10 mouse cellular contexts compared by ENCODE assay signal in the genomic region with DNA sequence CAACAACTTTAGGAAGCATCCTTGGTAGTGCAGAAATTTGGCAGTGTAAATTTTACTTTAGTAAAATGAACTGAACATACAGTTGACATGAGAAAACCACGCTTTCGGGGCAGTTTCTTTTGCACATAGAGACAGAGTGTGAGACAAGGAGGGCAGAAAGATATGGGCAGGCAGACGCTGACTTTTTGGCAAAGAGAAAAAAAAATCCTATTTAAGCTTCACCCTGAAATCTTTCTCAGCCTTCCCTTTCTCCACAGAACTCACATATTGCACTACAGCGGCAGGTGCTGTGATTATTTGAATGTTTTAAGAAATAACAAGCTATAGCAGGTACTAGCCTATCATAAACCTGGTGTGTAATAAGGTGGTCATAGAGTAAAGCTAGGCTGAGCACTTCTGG. TPM values are rescaled to one million over a fixed set of nuclear protein-coding genes. Genes with fewer than 3 reads are reported as not detected.
A peak's percentile ranks its signal among the peaks of the same experiment; 100 is the strongest.
DNase-seq lines count a peak whose midpoint lies in the region; ATAC-seq and TF ChIP-seq lines count a peak whose summit lies in the region.
"Had no signal": no experiment of that assay in that cellular context is flagged by ENCODE, and none has a peak within 500 bp of the region (broad histone marks: within the 10 kb centered on the region; RNA-seq: fewer than 3 reads in every experiment).

No protein-coding gene starts in this region.

- no peak for DNase-seq in heart, adult 18-20 months
- DNase-seq in lung, postnatal 0 days (ENCODE audit: low spot score) = no peak
- DNase-seq in lung, postnatal 10 days = no peak
- DNase-seq in stomach, postnatal 0 days (ENCODE audit: low spot score) = no peak
- DNase-seq in right cerebral cortex, postnatal 36 days (ENCODE audit: low spot score in 2 of 2) = no peak
- DNase-seq: cerebellum, adult 11 months had no signal

- ATAC-seq in heart, embryonic 15.5 days (replicated peaks; ENCODE audit: insufficient number of reproducible peaks, insufficient read depth, low FRiP score, low read depth) = no peak
- ATAC-seq in lung, postnatal 0 days = no peak
- ATAC-seq in intestine, embryonic 15.5 days = no peak
- ATAC-seq in stomach, postnatal 0 days (ENCODE audit: low FRiP score, low TSS enrichment) = no peak
- no peak for ATAC-seq in erythroblast, adult 5-6 weeks (replicated peaks; ENCODE audit: low FRiP score, poor library complexity, severe bottlenecking)

- H3K9me3 ChIP-seq in heart, embryonic 15.5 days (replicated peaks) = no peaks in the 10 kb centered on the region
- H3K9me3 ChIP-seq in lung, postnatal 0 days (ENCODE audit: low read length) = no peaks in the 10 kb centered on the region
- H3K9me3 ChIP-seq in intestine, embryonic 15.5 days = no peaks in the 10 kb centered on the region
- no peaks in the 10 kb centered on the region for H3K9me3 ChIP-seq in stomach, postnatal 0 days (ENCODE audit: control insufficient read depth, low read length)

- no peak overlapping the region for H3K9ac ChIP-seq in heart, embryonic 15.5 days
- H3K9ac ChIP-seq in lung, postnatal 0 days (replicated peaks; ENCODE audit: low read depth) = no peak overlapping the region
- H3K9ac ChIP-seq in intestine, embryonic 15.5 days = no peak overlapping the region
- H3K9ac ChIP-seq in stomach, postnatal 0 days (ENCODE audit: low read length) = no peak overlapping the region; the same call in 1 of the 2 replicates

- peak overlapping the region; percentile 0; the same call in 1 of the 2 replicates for H3K4me3 ChIP-seq in heart, embryonic 15.5 days
- peak overlapping the region; percentile 15; the same call in 1 of the 2 replicates for H3K4me3 ChIP-seq in lung, postnatal 0 days (ENCODE audit: low read depth, low read length)
- no peak overlapping the region for H3K4me3 ChIP-seq in intestine, embryonic 15.5 days (replicated peaks)
- peak overlapping the region; percentile 62 for H3K4me3 ChIP-seq in stomach, postnatal 0 days (ENCODE audit: low read depth, low read length)
- H3K4me3 ChIP-seq: myocyte had no signal

- no peak overlapping the region for H3K27ac ChIP-seq in heart, embryonic 15.5 days
- no peak overlapping the region for H3K27ac ChIP-seq in lung, postnatal 0 days (ENCODE audit: low read length)
- no peak overlapping the region for H3K27ac ChIP-seq in intestine, embryonic 15.5 days
- H3K27ac ChIP-seq in stomach, postnatal 0 days (replicated peaks) = 0 out of 2 replicates have a peak overlapping the region, but pooled peaks have one; percentile 45

- H3K4me1 ChIP-seq in heart, embryonic 15.5 days (replicated peaks) = peaks cover 11% of the 10 kb centered on the region
- H3K4me1 ChIP-seq in lung, postnatal 0 days (ENCODE audit: insufficient read depth, low read depth, low read length) = no peaks in the 10 kb centered on the region
- no peaks in the 10 kb centered on the region; the same call in 1 of the 2 replicates for H3K4me1 ChIP-seq in intestine, embryonic 15.5 days (replicated peaks)
- no peaks in the 10 kb centered on the region for H3K4me1 ChIP-seq in stomach, postnatal 0 days (replicated peaks; ENCODE audit: control insufficient read depth, insufficient read depth)

- TF ChIP-seq CTCF in lung, postnatal 0 days (IDR thresholded peaks at IDR 0.05) = no peak
- TF ChIP-seq CTCF in stomach, postnatal 0 days (IDR thresholded peaks at IDR 0.05; ENCODE audit: low read depth) = no peak

- peaks cover 52% of the 10 kb centered on the region for H3K27me3 ChIP-seq in heart, embryonic 15.5 days
- no peaks in the 10 kb centered on the region for H3K27me3 ChIP-seq in lung, postnatal 0 days (replicated peaks; ENCODE audit: insufficient read depth, low read length)
- 0 out of 2 replicates have a peak, but pooled peaks cover 7% of the 10 kb centered on the region for H3K27me3 ChIP-seq in intestine, embryonic 15.5 days (replicated peaks)
- no peaks in the 10 kb centered on the region for H3K27me3 ChIP-seq in stomach, postnatal 0 days (ENCODE audit: control insufficient read depth, insufficient read depth, low read length)

- H3K36me3 ChIP-seq in heart, embryonic 15.5 days = no peaks in the 10 kb centered on the region
- no peaks in the 10 kb centered on the region for H3K36me3 ChIP-seq in lung, postnatal 0 days (ENCODE audit: insufficient read depth, low read length)
- H3K36me3 ChIP-seq in intestine, embryonic 15.5 days = no peaks in the 10 kb centered on the region
- H3K36me3 ChIP-seq in stomach, postnatal 0 days (ENCODE audit: control insufficient read depth, insufficient read depth, low read length) = no peaks in the 10 kb centered on the region

- WGBS in heart, embryonic 15.5 days = 42% methylated on average over 4 of the region's 4 CpGs
- WGBS in lung, postnatal 0 days = 65% methylated on average over 4 of the region's 4 CpGs
- WGBS in intestine, embryonic 15.5 days = 69% methylated on average over 4 of the region's 4 CpGs
- WGBS in stomach, postnatal 0 days = 48% methylated on average over 4 of the region's 4 CpGs

- no peak for TF ChIP-seq EP300 in lung, postnatal 0 days (IDR thresholded peaks at IDR 0.05)
- no peak for TF ChIP-seq EP300 in stomach, postnatal 0 days (optimal IDR thresholded peaks at IDR 0.05)

- H3K4me2 ChIP-seq in heart, embryonic 15.5 days = peak overlapping the region; percentile 7; the same call in 1 of the 2 replicates
- peak overlapping the region; percentile 89 for H3K4me2 ChIP-seq in lung, postnatal 0 days (replicated peaks; ENCODE audit: low read depth, low read length)
- H3K4me2 ChIP-seq in intestine, embryonic 15.5 days (replicated peaks) = peak overlapping the region; percentile 22; the same call in 1 of the 2 replicates
- H3K4me2 ChIP-seq in stomach, postnatal 0 days (replicated peaks; ENCODE audit: low read depth) = peak overlapping the region; percentile 72

RNA-seq across cellular contexts. Expression of a gene that starts 3.2 kb away (rescaled TPM):
- polyA plus RNA-seq in heart, embryonic 15.5 days (2015; fragmentation: Nextera tagmentation; extraction: Ambion mirVana) = 25.1 and 27.6 TPM in 2 replicates
- 10 to 100 TPM; 13.6 to 14.8 TPM for total RNA-seq in heart, adult 18-20 months (2021)
- 72.7 and 89.1 TPM in 2 replicates for polyA plus RNA-seq in lung, postnatal 0 days (2015; fragmentation: Nextera tagmentation; extraction: Ambion mirVana)
- 39.4 and 46.3 TPM in 2 replicates for polyA plus RNA-seq in intestine, embryonic 15.5 days (2015; fragmentation: Nextera tagmentation; extraction: Ambion mirVana)
- polyA plus RNA-seq in stomach, postnatal 0 days (2015; fragmentation: Nextera tagmentation; extraction: Ambion mirVana) = 52.8 and 53.9 TPM in 2 replicates
- total RNA-seq in erythroblast, adult 5-6 weeks (2015; ENCODE audit: low replicate concordance) = not detected in 2 replicates
- not detected in 2 replicates for total RNA-seq in erythroblast, adult 5-6 weeks (2017; ENCODE audit: low replicate concordance)

Comparison
In these comparisons a context has a peak if more than half of its experiments do, and no peak if none do; other contexts are left out.
1. H3K4me2 ChIP-seq: peak in every context shown above with its lines; median percentile 89 in lung, postnatal 0 days; 72 in stomach, postnatal 0 days; 22 in intestine, embryonic 15.5 days; 7 in heart, embryonic 15.5 days.